Mouse (Mus musculus) CD4-positive, CD25-positive, alpha-beta regulatory T cell, adult 4 months (primary cell): Measurements from ENCODE around the gene Ninj2. TPM values are rescaled to one million over a fixed set of nuclear protein-coding genes. Genes with fewer than 3 reads are reported as not detected.

Source experiments
- ATAC-seq: one replicate; pipeline ENCODE4 v1.8.0; 2017
- polyA plus RNA-seq, 2 experiments: library from polyadenylated mRNA; unstranded; fragments of 100-300 nt; shearing (Covaris generic); gene quantifications; one replicate each; pipeline ENCODE4 v1.2.1; 2017

Ninj2 gene
- polyA plus RNA-seq, 2 experiments from 2014 or later, result 1.2 to 2.3 TPM

DNA sequence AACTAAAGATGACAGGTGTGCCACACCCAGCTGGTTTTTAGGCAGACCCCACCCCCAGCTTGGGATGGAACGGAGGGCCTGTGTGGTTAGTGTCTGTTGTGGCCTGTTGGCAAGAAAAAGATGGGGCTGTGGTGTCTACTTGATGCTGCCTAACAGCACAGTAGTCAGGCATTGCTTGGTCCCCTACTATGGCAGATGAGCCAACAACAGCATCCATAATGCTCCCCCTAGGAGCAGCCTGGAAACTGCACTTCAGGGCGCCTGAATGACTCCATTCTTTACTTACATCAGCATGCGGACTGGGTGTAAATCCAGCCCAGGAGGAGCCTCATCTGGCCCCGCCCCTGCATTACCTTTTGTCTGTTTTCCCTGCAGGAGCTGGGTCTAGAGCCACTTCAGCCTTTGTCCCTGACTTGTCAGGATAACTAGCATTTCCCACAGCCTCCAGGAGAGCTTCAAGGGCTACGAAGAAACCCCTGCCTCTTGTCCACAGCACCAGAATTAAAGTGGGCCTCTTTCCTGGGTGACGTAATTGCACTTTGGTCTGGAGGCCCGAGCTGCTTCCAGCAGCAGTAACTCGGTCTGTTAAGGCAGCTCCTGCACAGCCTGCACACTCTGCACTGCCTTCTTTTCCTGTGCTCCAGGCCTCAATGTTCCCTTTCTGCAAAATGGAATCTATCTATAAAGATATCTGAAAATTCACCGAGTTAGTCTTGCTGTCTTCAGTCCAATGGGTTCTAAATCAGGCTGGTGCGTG lies 106.7 kb downstream of the Ninj2 start:
- peak; percentile 31 for ATAC-seq

DNA sequence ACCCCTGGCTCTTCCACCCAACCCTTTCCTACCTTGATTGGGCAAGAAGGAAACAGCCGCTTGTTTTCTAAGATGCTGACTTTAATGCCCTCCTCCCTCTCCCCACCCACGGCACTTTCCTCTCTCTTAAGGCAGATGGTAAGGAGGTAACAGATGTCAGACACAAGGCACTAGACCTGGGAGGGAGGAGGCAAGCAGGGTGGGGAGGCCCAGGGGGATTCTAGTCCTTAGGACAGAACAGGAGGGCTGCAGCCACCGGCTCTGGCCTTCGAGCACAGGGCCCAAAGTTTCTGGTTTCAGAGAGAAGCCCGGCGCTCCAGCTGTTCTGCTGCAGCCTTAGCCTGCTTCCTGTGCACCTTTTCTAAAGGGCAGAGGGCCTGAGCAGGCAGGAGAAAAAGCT lies 108.8 kb downstream of the Ninj2 start:
- ATAC-seq, result no peak

DNA sequence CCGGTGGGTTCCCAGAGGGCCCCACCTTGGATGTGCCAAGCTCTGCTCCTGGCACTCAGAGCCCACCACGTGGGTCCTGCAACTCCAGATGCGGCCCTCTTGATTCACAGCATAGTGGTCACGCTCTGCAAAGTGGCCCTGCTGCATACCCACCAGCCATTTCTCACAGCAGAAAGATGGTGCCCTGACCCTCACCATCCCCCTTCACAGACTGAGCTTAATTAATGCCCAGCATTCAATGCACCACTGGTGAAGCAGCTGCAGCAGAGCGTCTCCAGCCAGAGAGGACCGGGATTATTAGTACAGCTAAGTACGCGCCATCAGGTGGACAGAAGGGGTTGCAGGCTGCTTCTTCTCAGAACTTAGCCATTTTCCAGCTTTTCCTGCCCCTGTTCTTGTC lies 109.3 kb downstream of the Ninj2 start:
- ATAC-seq, result no peak

DNA sequence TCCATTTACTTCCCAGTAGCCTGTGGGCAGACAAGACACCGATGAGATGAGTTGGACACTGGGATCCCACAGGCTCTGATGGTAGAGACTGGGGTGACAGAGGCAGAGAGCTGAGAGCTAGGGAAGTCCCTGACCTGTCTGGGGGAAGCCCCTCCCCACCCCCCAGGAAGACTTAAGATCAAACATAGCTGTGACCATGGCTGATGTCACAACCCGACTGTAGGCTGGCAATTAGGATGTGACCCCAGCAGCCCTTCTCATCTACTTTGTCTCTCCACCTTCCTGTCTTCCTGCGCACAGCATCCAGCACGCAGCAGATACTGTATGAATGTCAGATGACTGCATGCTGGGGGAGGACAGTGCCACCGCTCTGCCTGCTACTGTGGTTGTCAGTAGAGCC lies 113.4 kb downstream of the Ninj2 start:
- ATAC-seq, result peak; percentile 93

DNA sequence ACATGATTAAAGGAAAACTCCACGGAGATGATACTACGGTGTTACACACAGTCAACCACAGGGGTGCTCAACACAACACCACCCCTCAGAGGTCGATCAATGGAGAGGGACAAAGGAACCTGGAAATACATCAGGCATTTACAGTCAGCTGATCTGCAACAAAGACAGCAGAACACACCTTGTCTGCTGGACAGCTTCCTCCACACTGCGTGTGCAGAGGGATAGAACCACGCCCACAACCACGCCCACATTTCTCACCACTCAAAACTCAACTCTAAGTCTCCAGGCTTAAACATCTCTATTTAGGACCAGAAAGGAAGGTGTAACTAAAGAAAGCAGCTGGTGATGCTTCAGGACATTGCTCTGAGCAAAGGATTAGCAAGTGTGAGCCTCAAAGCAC lies 118.4 kb downstream of the Ninj2 start:
- no peak for ATAC-seq

DNA sequence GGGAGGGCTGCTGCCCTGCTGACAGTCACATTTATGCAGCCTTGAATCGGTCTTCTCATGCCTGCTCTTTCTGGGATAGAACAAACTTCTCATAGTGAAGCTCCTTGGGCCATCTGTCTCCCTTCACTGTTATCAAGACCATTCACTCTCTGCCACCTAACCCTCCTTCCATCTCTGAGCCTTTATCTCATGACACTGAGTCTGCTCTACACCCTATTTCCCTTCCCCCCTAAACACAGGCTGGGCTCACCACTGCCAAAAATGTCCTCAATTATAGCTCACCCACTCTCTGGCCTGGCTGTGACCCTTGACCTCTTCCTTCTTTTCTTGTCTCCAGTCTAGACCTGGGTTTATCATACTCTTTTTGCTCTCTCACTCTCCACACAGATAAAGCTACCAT lies 123.6 kb downstream of the Ninj2 start:
- no peak for ATAC-seq

DNA sequence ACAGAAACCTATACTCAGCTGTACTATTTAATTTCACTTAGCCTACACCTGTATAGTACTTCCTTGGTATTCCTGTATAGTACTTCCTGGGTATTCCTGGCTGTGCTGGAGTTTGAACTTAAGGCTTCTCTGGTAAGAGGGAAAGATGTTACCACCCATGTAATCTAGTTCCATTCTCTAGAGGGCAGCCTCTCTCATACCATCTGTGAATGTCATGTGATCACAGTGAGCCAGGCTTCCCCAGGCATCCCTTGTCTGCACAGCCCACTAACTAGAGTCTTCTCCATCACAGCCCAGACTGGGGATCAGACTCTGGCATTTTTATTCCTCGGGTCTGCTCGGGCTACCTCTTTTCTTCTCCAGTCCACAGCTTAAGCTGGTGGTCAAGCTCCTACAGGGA lies 126.1 kb downstream of the Ninj2 start:
- no peak for ATAC-seq

DNA sequence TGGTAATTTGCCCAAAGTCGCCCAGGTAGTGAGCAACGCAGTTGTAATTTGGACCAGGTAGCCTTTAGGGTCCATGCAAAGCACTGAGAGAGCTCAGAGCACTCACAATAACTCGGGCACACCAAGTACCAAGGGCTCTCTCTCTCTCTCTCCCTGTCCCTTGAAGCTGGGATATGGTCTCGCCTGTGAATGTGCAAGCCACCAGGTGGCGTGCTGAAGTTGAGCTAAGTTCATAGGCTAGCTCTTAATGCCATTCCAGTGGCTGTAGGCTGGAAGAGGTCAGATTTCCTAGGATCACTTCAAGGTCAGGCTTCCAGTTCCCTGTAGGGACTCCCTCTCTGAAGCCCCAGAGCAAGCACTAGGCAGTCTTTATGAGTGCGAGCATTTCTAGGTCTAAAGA lies 129.5 kb downstream of the Ninj2 start:
- no peak for ATAC-seq

DNA sequence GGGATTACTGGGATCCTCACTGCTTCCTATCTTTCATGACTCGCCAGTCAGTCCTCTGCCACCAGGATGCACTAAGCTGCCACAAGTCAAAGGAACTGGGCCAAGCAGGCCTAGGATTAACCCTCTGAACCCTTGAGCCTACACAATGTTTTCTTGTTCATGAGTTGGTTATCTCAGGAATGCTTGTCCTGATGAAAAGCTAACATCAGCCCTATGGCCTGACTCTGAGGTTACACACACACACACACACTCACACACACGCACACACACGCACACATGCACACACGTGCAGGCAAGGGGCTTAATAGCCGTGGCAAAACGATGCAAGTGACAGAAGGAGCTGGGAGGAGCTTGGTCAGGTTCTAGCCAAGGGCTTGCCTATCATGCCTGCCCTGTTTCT lies 132.2 kb downstream of the Ninj2 start:
- ATAC-seq, result no peak

DNA sequence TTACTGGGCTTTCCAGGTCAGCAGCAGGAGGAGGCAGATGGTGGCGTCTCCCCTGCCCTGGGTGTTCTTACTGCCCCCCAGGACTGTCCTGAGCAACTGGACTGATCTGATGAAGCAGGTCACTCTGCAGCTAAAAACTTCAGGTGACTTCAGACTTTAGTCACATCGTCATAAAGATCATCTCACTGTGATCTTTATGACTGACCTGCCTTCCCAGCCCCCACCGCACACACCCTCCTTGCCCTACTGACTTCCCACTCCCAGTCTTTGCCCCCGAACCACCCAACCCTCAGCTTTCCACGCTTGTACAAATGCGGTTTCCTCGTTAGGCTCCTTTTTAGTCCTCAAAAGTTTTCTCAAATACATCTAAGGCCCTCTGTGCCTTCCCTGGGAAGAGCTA lies 133.9 kb downstream of the Ninj2 start:
- no peak for ATAC-seq

DNA sequence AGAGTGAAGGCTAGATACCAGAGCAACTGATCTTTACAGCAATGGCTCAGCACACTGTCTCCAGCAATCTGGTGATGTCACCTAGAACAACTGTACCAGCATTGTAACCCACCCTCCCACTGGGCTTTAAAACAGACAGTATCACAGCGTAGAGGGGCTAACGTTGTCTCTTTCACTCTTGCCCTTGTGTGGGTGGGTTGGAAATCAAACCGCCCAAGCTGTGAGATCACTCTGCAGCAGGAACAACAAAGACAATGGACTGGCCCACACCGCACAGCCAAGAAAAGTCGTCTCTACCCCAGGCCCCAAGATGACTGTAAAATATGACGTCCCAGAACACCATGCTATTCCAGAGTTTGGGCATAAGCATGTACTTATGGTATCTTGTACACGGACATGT lies 136.7 kb downstream of the Ninj2 start:
- ATAC-seq, result no peak

DNA sequence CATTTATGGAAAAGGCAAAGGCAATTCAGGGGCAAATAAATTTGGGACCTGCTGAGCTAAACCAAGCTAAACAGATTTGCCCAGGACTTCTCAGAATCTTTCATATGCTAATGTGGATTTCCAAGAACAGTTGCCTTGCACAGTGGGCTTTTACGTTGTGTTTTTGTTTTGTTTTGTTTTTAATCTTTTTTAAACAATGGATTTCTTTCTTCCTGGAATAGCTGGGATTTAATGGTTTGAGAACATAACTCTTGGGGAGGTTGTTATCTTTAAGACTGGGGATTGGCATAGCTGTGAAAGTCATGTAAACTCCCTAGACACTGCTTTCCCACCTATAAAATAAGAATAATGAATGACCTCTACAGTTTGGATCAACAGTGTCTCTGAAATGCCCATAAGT lies 137.3 kb downstream of the Ninj2 start:
- no peak for ATAC-seq

DNA sequence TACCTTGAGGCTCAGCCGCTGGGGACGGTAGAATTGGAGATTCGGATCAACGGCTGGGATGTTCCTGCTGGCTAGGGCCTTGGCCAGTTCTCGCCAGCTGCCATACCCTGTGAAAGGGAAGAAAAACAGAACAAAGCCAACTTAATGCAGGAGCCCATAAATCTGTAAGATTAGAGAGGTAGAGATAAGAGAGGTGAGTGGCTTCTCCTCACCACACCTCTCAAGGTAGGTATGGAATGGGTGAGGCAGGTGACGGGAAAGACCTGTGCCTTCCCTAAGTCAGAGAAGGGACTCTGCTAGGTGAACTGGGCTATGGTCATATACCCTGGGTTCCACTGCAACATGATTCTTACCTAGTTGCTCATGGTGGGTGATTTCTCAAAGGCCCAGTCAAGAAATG lies 139.7 kb downstream of the Ninj2 start:
- ATAC-seq, result no peak

DNA sequence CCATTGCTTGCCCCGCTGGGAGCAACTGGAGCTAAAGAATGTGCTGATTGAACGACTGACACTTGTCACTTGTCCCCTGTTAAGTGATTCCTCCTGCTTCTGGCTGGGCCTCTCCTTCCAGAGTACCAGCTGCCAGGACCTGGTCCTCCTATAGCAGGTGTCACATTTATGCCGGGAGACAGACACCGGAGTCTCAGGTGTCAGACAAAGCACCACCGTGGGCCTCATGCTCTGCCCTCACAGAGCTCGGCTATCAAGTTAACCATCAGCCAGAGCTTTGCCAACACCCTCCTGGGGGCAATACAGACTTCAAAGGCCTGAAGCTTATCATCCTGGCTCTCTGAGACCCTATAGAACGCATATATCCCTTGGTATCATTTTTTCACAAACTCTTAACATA lies 142.7 kb downstream of the Ninj2 start:
- no peak for ATAC-seq

DNA sequence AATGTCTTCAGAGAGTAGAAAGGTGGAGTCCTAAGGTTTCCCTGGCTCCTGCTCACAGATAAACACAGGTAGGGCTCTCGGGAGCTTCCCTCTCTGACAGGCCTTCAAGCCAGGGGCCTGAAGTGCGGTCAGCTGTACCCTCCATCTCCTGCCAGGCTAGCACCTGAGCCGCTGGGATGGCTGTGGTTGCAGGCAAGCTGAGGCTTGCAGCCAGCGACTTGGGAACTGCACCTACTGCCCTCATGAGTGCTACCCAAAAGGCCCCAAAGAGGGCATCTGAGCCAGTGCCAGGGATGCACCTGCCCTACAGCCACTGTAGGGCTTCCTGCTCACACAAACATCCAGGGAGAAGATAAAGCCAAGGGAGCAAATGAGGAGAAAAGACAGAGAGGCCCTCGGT lies 147.3 kb downstream of the Ninj2 start:
- no peak for ATAC-seq

DNA sequence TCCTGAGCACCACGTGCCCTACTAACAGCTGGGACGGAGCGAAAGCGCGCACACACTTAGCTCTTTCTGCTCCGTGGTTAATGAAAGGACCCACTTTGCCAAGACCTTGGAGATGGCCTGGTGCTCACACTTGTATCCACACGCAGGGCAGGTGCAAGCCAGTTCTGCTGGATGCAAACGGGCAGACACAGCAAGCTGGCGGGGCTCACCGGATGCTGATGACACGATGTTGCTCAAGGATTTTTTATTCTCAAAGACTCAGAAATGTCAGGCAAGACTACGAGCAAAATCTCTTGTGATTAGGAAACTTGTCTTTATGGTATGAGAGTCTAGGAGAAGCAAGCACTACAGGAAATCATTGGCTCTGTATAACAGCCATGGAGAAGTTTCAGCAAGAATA lies 148.3 kb downstream of the Ninj2 start:
- no peak for ATAC-seq

DNA sequence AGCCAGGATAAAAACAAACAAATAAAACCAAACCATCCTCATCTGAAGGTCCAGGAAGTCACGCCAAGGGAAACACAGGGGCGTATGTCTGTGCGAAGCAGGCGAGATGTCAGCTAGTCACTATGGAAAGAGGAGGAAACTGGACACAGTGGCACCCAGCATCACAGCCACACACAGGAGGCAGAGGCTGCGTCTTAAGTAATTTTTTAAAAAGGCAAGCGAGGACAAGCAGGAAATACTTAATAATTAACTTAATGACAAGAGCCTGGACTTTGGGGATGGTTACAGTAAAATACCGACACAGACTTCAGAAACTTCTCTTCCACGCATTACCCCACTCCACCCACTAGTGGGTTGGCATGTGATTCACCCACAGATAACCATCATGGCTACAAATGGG lies 149.4 kb downstream of the Ninj2 start:
- no peak for ATAC-seq

DNA sequence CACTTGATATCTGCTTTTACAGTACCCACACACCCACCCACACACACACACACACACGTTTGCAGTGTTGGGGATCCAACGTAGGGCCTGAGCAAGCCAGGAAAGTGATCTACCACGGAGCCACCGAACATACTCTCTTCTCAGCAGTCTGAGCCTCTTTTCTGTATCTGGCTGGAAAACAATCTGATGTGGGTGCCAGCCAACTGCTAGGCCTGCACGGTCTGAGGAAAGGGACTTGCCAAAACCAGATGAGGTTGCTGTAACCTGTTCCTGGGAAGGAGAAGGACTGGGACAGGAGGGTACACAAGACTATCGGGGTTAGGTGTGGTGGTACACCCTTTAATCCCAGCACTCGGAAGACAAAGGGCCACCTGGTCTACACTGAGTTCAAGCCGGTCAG lies 150.1 kb downstream of the Ninj2 start:
- no peak for ATAC-seq

DNA sequence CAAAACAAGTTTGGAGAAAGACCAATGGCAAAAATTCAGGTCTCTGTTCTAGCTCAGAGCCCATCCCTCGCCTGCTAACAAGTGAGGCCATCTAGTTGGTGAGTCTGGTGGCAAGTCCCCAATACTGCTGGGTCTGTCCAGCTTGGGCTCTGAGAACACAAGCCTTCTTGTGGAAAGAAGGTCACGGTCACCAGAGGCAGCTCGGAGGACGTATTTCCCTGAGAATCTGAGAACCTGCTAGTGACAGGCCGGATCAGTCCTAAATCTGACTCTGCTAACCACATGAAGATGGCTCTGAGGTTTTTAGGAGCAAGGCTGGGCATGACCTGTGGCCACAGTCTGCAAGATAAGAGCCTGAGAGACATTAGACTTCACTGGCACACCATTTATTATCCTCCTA lies 153.5 kb downstream of the Ninj2 start:
- ATAC-seq, result no peak

DNA sequence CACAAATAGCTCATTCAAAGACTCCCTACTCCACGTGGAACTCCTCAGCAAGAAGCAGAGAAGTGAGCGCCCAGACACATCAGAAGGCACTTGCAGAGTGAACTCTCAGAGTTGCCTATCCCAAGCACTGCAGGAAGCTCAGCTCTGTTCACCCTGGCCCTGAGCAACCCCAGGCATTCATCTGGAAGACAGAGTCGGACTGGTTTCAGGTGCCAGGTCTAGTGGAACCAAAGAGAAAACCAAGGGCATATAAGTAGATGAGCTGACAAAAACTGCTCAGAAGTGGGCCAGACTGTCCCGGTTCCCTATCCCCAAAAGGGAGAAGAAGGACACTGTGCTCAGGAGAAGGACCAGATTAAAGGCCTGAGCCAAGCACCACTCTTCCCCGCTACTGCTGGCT lies 156.7 kb downstream of the Ninj2 start:
- ATAC-seq, result no peak

Other genes with a start within 250 kb of the Ninj2 start
- gene Erc1, start 245.2 kb upstream of the Ninj2 start, polyA plus RNA-seq, result 1 to 10 TPM; 6.7 to 7.0 TPM
- gene Rad52, start 190.7 kb upstream of the Ninj2 start, polyA plus RNA-seq, result 10 to 100 TPM; 56.6 to 62.2 TPM
- 100 to 1,000 TPM; 116 to 132 TPM for gene Wnk1, start 54.7 kb upstream of the Ninj2 start, polyA plus RNA-seq
- gene D330020A13Rik, start 201.0 kb downstream of the Ninj2 start, polyA plus RNA-seq, result not detected
- not detected for gene B4galnt3, start 201.2 kb downstream of the Ninj2 start, polyA plus RNA-seq